Mouse (Mus musculus) cerebellum, adult 9-10 months (tissue): Measurements from ENCODE around the gene Mmd.

ENCODE experiments used
- DNase-seq: peaks from one replicate; pipeline ENCODE4 v3.0.0; 2022

The Mmd gene

DNA sequence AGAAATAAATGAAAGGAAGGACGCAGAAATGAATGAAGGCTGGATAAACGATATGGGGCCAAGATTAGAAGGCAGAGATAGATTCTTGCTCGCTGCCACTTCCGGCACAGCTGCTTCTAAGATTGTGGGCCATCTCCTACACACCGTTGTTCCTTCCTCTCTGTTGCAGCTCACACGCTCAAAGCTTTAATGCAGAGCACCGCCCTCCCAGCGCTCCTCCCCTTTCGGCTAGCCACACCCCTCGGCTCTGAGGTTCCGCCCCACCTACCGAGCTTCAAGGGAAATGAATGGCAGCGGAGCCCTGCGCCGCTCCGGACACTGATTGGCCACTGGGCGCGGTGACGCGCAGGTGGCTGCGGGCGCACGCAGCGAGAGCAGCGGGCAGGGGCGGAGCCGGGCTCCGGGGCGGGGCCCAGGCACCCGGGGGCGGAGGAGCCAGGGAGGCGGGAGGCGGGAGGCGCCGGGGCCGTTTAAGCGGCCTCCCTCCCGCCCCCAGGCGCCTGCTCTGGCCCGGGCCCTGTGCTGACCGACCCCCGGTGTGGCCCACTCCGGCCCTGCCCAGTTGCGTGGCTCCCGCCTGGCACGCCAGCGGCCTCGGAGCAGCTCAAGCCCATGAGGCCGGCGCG lies at the start of gene Mmd:
Gene Mmd, plus strand, starts transcription at position 432 of the 626 bp plus-strand sequence.
- DNase-seq: peak; percentile 99

DNA sequence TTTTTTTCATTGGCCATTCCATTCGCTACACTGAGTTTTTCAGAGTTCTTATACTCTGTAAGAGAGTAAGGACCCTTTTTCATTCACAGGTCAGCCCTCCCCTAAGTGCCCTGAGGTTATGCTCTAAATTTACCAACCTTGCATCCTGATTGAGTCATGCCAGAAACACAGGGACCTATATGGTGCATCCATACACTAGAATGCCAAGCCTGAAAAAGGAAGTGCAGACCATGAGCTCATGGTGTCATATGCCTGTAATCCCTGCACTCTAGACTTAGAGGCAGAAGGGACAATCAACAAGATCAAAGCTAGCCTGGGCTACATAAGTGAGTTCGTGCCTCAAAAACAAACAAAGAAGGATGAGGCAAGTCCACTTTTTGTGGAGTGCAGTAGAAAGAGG lies 48.4 kb upstream of the Mmd start:
- no peak for DNase-seq

DNA sequence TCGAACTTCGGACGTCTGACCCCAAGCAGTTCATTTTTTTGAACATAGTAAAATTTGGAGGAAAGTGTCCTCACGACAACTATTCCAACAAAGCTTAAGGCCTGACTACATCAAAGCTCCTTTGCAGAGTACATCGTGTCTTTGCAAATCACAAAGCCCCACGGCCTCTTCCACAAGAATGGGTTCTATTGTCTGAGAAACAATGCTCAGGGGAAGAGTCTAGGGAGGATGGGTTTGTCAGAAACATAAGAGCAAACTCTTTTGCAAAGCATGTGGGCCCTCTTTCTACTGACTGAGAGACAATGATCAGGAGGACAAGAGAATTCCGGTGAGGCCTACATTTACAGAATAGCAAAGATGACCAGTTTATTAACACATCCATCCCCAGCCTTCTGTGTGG lies 35.0 kb upstream of the Mmd start:
- DNase-seq: no peak

DNA sequence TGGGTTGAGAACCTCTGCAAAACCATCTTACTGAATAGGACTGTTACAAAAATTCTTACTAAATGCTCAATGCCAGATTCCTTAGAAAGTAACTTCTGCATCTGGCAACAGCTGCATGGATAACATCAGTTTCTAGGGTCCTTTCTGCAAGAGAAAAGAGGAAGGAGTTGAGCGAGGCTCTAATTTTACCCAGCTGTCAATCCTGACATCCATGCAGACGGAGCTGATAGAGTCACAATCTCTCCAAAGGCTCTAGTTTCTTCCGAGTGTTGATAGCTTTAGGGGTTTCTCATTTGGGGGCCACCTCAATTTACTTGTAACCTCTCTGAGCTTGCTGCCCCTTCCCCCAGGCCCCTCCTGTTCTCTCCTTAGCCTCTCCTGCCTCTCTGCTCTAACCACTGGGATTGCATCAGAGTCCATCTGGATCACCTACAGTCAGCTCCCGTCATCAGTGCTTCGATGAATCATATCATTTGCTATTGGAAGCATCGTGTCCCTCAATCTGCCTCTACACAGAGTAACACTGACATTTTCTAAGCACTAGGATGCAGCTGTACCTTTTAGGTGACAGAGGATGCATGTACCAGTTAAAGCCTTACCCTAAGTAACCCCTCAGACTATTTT lies 29.1 kb upstream of the Mmd start:
- no peak for DNase-seq

DNA sequence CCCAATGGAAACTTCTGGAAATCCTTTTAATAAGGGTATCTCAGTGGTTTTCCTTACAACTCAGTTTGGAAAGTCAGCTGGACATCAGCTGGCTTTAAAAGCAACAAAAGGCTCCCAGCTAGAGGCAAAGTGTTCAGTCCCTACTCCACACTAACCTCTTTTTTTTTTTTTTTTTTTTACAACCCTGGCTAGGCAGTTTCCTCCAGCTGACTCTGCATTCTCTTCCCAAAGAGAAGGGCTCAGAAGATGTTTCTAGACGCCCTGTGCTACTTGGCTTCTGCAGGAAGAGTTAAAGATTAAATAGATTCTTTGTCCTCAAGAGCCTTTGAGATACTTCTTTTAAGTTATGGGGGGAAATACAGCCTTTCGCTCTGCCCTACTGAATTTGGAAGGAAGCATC lies 28.5 kb upstream of the Mmd start:
- DNase-seq: no peak

DNA sequence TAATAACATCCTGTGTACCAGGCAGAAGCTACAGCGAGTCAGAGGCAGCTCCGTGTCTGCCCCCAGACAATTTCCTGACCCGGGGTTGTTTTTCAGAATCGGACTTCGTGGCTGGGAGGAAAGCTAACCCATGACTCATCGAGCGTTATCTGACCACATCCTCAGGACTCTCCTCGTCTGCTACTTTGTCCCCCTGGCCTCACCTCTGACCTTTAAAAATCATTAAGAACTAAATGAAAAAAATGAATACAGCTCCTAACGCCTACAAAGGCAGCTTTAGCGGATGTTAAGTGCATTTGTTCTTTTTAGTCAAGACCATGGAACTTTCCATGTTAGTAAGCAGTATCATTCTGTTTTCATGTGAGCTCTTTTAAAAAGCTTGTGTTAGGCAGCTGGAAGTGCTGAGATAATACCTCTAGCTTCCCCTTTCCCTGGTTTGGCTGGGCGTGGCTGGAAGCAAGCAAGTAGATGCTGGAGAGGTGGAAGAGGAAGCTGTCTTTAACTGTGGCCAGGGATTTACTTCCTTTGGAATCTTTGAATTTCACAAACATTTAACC lies 24.3 kb upstream of the Mmd start:
- no peak for DNase-seq

DNA sequence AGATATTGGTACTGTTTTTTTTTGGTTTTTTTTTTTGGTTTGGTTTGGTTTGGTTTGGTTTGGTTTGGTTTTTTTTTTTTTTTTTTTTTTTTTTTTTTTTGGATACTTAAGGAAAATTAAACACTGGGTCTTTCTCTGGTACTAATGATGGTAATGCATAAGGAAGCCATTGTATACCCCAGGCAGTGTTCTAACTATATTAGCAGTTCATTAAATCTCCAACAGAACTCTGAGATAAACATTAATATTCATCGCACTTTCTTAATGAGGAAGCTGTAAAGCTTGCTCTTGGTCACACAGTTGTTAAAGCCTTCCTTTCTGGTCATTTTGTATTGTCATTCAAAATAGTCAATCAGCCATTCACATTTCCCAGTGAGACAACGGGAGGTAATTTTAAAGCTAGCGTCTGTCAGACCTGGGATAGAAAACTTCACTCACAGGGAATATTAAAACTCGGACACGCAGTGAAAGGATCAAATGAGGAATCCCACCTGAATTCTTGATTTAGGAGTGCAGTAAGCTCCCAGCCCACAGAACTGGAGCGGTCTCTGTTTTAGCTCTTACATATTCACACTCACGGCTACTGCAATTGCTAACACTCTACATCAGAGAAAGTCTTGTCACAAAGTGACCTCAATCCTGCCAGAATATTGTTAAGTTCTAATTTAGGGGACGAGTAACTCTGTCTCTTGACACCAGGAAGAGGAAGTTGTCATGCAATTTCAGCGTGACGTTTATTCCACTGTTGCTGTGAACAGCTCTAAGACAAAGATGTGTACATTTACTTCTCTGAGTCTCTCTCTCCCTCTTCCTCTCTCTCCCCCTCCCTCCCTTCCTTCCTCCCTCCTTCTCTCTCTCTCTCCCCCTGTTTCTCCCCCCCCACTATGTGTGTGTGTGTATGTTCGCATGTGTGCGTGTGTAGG lies 22.0 kb upstream of the Mmd start:
- DNase-seq: no peak

DNA sequence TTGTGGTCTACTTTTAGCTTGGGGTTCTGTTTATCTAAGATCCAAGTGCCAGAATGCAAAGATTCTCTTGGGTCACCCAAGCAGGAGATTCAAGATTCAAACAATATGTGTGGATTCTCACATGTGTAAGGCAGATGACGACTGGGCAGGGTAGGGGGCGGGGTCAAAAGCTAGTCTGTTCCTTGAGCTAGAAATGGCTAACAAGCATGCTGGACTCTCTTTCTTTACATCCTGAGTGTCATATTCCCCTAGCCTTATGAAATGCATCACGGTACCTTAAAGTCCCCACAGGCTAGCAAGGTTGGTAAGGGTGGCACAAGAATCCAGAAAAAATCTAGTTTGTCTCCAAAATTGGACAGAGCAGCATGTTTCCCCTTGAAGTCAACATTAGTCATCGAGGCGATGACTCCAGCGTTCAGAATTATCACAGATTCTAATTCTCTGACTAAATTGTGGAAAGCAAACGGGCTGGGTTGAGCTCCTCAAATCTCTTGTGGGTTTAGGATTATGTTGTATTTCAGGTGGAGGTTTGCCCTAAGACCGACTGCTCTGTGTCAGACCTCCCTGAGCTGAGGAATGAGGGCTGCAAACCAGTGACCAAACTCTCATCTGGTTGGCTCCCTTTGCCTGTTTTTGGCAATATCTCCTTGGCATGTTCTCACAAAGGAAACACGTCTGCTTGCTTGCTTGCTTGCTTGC lies 20.9 kb upstream of the Mmd start:
- DNase-seq: no peak

DNA sequence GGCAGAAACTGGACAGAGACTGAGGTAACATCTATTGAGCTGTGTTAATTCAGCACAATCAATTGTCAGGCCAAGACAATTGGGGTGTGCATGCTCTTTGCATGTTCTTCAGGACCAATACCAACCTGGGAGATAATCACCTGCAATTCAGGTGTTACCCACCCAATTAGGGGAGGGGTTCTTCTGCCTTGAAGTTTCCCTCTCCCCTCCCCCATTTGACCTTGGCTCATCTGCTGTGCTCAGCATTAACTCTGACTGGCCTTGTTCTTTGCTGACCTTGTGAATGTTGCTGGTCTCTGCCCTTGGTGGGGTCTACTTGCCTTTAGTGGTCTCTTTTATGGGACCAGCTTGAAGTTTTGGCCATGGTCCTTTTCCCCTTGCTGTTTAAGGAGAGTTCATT lies 19.5 kb upstream of the Mmd start:
- DNase-seq: no peak

DNA sequence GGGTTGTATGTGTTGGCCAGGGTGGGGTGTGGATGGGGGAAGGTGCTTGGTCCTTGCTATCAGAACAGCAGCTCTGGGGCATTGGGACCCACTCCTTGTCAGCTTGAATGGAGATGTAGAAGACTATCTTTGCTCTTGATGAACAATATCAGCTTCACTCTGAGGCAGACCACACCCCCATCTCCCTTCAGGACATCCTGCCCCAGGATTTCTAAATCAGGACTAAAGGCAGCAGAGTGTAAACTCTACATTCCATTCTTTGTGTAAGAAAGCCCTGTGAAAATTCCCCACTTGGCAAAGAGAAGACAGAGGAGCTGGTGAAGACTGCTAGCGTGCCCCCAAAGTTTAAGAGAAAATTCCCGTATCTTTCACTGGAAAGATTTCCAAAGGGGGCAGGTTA lies 18.6 kb upstream of the Mmd start:
- DNase-seq: no peak

DNA sequence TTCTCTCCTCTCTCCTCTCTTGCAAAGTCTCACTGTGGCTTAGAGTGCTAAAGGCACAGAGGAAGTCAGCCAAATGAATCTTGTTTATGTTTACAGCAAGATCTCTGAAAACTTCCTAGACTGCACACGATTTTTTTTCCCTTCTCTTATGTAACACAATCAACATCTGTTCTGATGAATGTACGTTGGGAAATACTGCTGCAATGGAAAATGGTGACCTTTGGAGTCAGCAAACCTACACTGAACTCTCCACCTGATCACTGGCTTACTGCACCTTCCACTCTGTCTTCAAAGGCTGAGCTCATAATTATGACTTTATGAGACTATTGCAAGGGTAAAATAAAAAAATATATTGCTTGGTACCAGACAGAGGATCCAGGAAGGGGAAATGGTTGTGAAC lies 17.6 kb upstream of the Mmd start:
- DNase-seq: no peak

DNA sequence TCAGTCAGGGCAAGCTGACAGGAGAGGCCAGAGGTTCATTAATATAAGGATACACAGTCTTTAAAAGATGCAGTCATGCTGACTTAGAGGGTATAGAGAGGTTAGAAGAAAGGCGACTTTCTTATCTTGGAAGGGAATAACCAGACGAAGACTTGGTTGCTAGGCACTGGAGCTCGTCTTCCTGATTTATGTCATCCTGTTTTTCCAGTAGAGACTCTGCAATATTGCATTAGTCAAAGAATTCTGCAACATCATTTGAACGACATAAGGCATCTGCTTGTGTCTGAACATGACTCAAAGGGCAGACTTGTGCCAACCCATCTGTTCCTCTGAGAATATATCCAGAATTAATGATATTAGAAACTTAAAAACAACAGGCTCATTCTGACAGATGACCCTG lies 16.6 kb upstream of the Mmd start:
- no peak for DNase-seq

DNA sequence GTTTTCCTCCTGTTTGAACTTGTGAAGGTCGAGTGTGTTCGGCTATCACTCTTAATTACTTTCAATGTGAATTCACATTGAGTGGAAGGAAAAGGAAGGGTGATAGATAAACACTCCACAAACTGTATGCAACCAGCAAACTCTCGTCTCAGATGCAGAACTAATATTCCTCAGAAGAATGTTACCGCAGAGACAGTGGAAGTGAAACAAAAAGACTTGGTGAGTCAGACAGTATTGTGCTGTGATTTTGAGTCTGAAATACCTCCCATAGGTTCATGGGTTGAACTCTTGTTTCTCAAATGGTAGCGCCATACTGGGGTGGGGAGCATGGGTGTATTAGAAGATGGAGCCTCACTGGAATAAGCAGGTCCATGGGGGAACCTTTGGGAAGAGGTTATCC lies 14.0 kb upstream of the Mmd start:
- no peak for DNase-seq

DNA sequence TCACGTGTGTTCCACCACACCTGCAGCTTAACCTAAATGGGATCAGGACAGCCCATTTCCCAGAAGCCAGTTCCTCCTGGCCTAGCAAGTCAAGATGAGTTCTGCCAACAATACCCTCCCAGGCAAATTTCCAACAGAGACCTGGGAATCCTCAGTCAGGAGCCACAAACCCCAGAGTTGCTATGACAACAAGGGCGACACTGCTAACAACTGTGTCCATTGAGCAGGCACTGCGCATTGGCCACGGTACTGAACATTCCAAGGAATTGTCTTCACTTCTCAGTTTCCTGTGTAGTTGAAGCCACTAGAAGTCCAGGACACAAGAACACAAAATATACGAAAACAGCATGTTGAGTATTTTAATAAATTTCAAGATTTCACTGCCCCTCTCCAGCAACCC lies 11.6 kb upstream of the Mmd start:
- DNase-seq: no peak

DNA sequence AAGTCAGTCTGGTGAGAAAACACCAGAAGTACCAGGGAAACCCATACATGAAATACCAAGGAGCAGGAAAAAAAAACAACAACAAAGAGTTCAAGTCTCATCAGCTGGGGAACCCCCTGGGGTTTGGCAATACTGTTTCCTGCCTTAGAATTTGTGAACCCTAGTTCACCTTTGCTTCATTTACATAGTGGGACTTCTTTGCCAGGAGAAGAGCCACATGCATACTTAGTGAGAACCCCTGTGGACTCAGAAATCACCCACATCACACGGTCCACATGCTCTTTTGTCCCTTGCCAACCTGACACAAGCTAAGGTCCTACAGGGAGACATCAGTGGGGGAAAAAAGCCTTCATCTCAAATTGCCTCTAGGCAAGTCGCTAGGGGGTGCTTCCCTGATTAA lies 10.6 kb upstream of the Mmd start:
- DNase-seq: no peak

DNA sequence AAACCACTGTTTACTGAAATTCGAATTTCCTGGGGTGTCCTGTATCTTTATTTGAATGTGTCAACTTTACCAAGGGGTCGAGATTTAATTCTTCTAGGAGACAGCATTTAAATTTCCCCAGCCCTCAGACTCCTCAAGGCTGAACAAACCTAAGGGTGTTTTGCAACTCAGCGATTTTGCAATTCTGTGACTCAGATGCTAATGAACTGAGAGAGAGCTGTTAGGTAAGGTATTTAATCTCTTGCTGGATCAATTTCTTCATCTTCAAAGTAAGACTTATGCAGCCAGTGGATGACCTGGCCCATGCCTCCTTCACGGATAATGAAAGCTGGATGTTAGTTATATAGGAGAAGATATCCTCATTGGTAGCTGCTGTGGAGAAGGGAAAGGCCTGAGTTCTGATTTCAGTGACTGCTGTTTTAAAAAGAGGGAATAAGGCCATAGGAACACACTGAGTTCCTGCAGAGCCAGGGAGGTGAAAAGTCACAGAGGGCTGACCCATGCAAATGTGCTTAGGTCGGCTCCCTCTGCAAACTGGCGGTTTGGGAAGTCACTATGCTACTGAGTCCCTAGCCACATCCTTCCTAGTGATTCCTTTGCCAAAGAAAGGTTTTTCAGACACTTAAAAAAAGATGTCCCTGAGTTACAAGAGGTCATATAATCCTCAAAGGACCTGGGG lies 8.5 kb upstream of the Mmd start:
- no peak for DNase-seq

DNA sequence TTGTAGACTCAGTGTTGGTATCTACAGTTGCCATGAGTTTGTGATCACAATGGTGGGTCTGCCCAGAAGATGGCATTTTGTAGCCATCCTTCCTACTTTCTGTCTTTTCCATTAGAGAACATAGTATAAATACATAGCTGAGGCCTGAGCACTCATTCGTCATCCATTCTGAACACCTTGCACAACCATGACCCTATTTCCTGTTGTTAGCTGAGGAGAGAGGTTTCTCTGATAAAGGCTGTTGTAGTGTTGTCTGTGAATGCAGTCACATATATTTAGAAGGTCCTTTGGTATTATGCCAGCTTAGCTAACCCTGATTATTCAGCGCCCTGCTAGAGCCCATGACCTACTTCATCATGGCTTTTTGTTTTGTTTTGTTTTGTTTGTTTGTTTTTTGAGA lies 7.4 kb upstream of the Mmd start:
- no peak for DNase-seq

DNA sequence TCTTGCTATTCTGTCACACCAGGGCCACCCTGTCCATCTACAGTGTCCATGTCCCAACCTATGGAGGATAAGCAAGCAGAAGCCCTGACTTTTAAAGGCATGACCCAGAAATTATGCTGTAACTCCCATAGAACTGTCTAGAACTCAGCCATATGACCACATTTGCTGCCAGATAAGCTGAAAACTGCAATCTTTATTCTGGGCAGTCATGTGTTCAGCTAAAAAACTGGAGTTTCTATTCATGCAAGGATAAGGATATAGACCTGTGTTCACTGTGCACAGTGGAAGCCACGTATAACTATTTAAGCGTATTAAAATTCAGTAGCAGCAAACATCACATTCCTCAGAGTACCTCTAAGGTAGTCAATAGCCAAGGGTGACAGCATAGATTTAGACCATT lies 6.0 kb upstream of the Mmd start:
- DNase-seq: no peak

DNA sequence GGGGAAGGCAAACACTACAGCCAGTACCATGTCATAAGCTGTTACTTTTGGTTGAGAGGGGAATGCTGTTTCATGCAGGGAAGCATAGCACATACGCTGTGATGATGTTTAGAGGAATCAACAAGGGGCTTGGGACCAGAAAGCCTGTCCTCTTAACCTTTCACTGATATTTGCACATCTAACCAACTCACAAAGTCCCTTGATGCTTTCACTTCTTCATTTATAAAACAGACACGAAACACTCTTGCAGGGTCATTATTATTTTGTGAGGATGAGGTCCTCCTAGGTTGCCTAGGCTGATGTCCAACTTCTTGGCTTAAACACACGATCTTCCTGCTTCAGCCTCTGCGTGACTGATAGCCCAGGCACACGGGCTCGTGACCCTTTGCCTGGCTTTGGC lies 3.6 kb upstream of the Mmd start:
- no peak for DNase-seq

DNA sequence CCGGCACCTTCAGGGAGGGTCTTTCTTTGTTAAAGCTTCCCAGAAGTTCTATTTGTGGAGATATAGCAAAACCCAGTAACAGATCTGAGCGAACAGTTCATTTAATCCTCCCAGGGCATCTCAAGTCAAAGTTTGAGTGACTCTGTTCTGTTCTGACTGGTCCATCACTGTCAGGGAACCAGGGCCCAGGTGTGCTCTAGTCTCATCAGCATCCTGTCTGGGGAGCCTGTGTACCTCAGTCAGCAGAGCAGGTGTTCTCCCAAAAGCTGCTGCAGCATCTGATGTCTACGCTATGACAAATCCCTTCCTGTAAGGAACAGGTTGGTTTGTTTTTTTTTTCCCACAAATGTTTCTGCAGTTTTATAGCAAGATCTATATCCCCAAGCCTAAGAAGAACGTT lies 2.6 kb upstream of the Mmd start:
- DNase-seq: no peak

DNA sequence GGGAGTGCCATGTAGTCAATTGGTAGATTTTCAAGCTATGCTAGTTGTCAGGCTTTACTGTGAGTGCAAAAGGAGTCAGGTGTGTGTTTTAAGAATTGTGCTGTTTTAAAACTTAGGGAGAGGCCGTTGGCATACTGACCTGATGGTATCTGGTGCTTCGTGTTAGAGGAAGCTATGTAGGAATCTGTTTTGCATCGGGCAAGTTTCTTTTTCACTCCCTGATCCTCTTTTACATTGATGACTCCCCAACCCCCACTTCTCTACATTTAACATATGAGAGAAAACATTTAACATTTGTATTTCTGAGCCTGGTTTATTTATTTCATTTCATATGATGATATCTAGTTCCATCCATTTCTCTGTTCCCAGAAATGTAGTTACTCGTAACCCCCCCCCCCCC lies 1.5 kb upstream of the Mmd start:
- DNase-seq: no peak

DNA sequence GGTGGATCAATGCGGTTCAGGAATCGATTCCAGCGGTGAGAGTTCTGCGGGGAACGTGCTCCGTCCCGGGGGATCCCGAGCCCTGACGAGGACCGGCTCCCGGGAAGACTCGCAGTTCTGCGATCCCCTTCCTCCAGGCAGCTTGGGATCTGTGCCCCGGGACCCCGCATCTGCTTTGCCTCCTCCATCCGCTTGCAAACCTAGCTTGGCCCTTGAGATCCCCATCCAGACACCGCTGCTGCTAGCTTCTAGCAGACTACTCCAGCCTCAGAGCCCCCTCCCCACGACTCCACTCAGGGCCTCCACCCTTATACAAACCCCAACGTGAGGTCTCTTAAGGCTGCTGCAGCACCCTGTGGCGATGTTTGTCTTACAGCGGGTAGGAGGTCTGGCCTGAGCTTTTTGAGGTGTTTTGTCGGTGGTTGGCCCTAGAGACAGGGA lies 465 bp downstream of the Mmd start:
- peak; percentile 47 for DNase-seq

DNA sequence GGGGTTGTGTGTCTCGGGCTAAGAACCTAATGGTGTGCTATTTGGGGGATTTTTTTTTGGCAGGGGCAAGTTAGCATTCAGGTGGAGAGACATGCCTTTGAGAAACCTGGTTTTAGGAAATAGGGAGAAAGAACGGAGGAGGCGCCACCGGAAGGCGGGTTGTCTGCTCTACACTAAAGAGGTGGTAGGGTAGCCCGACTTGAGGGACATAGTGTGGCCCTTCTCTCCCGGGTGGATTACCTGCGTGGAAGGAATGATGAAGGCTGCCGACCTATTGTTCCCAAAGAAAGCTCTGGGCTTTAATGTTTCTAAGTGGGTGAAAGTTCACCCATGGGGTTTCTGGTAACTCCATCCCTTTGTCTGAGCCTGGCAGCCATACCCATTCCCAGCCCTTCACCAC lies 933 bp downstream of the Mmd start:
- DNase-seq: peak; percentile 38
